Mouse (Mus musculus): ENCODE results near the gene Syt16.

DNA sequence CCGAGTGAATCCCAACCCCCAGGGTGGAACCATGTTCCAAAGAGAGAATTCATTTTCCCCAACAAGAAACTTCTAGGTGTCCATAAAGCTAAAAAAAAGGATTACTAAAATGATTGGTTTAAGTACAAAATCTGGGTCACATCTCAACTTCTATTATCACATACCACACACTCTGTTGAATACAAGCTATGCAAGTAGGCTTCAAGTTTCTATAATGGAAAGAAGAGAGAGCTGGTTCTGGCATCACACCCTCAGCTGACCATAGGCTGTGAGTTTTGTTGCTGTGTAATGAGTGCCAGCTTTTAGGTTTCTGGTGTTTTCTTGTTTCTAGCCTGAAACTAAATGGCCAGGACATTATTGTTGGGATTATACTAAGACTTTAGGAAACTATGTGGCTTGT, 65.1 kb downstream of the Syt16 start:
- TF ChIP-seq EP300 (IDR thresholded peaks at IDR 0.05) = no peak
- no peak for TF ChIP-seq CTCF (IDR thresholded peaks at IDR 0.05)

Data from lung, postnatal 0 days (tissue).